Mouse (Mus musculus) CH12.LX (cell line): ENCODE measurements at regions not wholly inside any gene's neighbourhood (a gene's known extent, or its start where the extent isn't known, plus 50 kb on each side); places are given as distances from the start of the nearest gene placed in this dataset.

Source experiments
- DNase-seq: peaks from one replicate; pipeline ENCODE4 v3.0.0-alpha.2; 2013; ENCODE audit errors: extremely low read depth
- H3K27ac ChIP-seq: 2 replicates; pipeline ENCODE4 v1.5.1; 2012; ENCODE audit warnings: low read depth, mild to moderate bottlenecking, control low read depth, moderate library complexity; ENCODE audit not compliant: insufficient read depth
- H3K27me3 ChIP-seq: replicated peaks from 2 replicates; pipeline ENCODE3; 2012; ENCODE audit warnings: inconsistent platforms
- H3K36me3 ChIP-seq, 2 experiments: replicated peaks in 1 of 2; 2 replicates each; pipeline versions ENCODE3 to v1.6.1; 2012; ENCODE audit warnings: inconsistent platforms in 1 of 2, low read length in 1 of 2, mild to moderate bottlenecking in 1 of 2, mixed read lengths in 1 of 2, moderate library complexity in 1 of 2; ENCODE audit not compliant: control insufficient read depth in 1 of 2, insufficient read depth in 1 of 2
- H3K4me1 ChIP-seq, 2 experiments: 2 replicates each; pipeline ENCODE4 v1.6.1; 2012; ENCODE audit warnings: inconsistent platforms in 1 of 2, moderate library complexity in 1 of 2; ENCODE audit not compliant: insufficient read depth in 2 of 2, control insufficient read depth in 1 of 2
- H3K4me2 ChIP-seq: 2 replicates; pipeline ENCODE4 v1.6.1; 2012; ENCODE audit warnings: low read depth, mild to moderate bottlenecking, control low read depth; ENCODE audit not compliant: poor library complexity, insufficient read depth, severe bottlenecking
- H3K4me3 ChIP-seq, 3 experiments: fragments of 150-350 bp in 1 of 3; sonication (generic) in 1 of 3; replicated peaks in 1 of 3; 2 replicates each; pipeline versions ENCODE3 to v1.5.1; 2011 to 2012; ENCODE audit warnings: low read depth in 2 of 3, low read length in 2 of 3, mild to moderate bottlenecking in 2 of 3, moderate library complexity in 2 of 3, control low read depth in 1 of 3, improper control_type of control experiment in 1 of 3, inconsistent platforms in 1 of 3, mixed read lengths in 1 of 3; ENCODE audit not compliant: poor library complexity in 1 of 3
- H3K79me2 ChIP-seq: replicated peaks from 2 replicates; pipeline ENCODE4 v1.6.1; 2012; ENCODE audit warnings: mild to moderate bottlenecking, moderate library complexity; ENCODE audit not compliant: control insufficient read depth, poor library complexity, insufficient read depth, severe bottlenecking; ENCODE audit errors: extremely low read depth
- H3K9ac ChIP-seq: 2 replicates; pipeline ENCODE4 v1.6.1; 2012; ENCODE audit warnings: low read depth, mild to moderate bottlenecking, control low read depth, moderate library complexity; ENCODE audit not compliant: insufficient read depth
- H3K9me3 ChIP-seq: replicated peaks from 2 replicates; pipeline ENCODE3; 2012; ENCODE audit warnings: low read length, inconsistent platforms, mixed read lengths
- BHLHE40 ChIP-seq: IDR thresholded peaks from 2 replicates; pipeline ENCODE4 v1.6.1; 2011; ENCODE audit warnings: mild to moderate bottlenecking, low read depth, low read length, improper control_type of control experiment
- CHD1 ChIP-seq: IDR thresholded peaks from 2 replicates; pipeline ENCODE4 v1.6.1; 2012; ENCODE audit warnings: low read depth, low read length, improper control_type of control experiment, inconsistent platforms
- CTCF ChIP-seq, 2 experiments: IDR thresholded peaks in 1 of 2; conservative IDR thresholded peaks in 1 of 2; 2 replicates each; pipeline ENCODE4 v1.5.1; 2011 to 2012; ENCODE audit warnings: low read depth in 2 of 2, low read length in 2 of 2, improper control_type of control experiment in 1 of 2, inconsistent platforms in 1 of 2, mild to moderate bottlenecking in 1 of 2, moderate library complexity in 1 of 2
- EP300 ChIP-seq: IDR thresholded peaks from 2 replicates; pipeline ENCODE4 v1.6.1; 2011; ENCODE audit warnings: low read length, improper control_type of control experiment
- HCFC1 ChIP-seq: IDR thresholded peaks from 2 replicates; pipeline ENCODE4 v1.6.1; 2012; ENCODE audit warnings: low read depth, mild to moderate bottlenecking, inconsistent platforms, low read length, improper control_type of control experiment
- MAFK ChIP-seq: IDR thresholded peaks from 2 replicates; pipeline ENCODE4 v1.6.1; 2011; ENCODE audit warnings: low read length, improper control_type of control experiment; ENCODE audit not compliant: insufficient replicate concordance
- MAZ ChIP-seq: IDR thresholded peaks from 2 replicates; pipeline ENCODE4 v1.6.1; 2012; ENCODE audit warnings: low read depth, mild to moderate bottlenecking, inconsistent platforms, low read length, improper control_type of control experiment, moderate library complexity
- MEF2A ChIP-seq: IDR thresholded peaks from 2 replicates; pipeline ENCODE4 v1.6.1; 2014; ENCODE audit warnings: low read depth, mild to moderate bottlenecking, inconsistent platforms, low read length, improper control_type of control experiment, borderline replicate concordance
- MXI1 ChIP-seq: IDR thresholded peaks from 2 replicates; pipeline ENCODE4 v1.6.1; 2011; ENCODE audit warnings: mild to moderate bottlenecking, low read depth, low read length, improper control_type of control experiment
- MYC ChIP-seq: IDR thresholded peaks from 2 replicates; pipeline ENCODE4 v1.6.1; 2011; ENCODE audit warnings: low read depth, mild to moderate bottlenecking, improper control_type of control experiment, low read length
- NRF1 ChIP-seq: IDR thresholded peaks from 2 replicates; pipeline ENCODE4 v1.6.1; 2014; ENCODE audit warnings: low read depth, mild to moderate bottlenecking, inconsistent platforms, low read length, improper control_type of control experiment, moderate library complexity
- PAX5 ChIP-seq: IDR thresholded peaks from 2 replicates; pipeline ENCODE4 v1.6.1; 2012; ENCODE audit warnings: low read length, inconsistent platforms, mixed read lengths
- POLR2AphosphoS2 ChIP-seq: IDR thresholded peaks from 2 replicates; pipeline ENCODE4 v1.6.1; 2011; ENCODE audit warnings: low read depth, low read length, improper control_type of control experiment
- RAD21 ChIP-seq: IDR thresholded peaks from 2 replicates; pipeline ENCODE4 v1.6.1; 2011; ENCODE audit warnings: low read depth, mild to moderate bottlenecking, low read length, improper control_type of control experiment, moderate library complexity
- RCOR1 ChIP-seq: conservative IDR thresholded peaks from 2 replicates; pipeline ENCODE4 v1.6.1; 2012; ENCODE audit warnings: low read depth, mild to moderate bottlenecking, inconsistent platforms, low read length, improper control_type of control experiment
- USF1 ChIP-seq: IDR thresholded peaks from 2 replicates; pipeline ENCODE4 v1.6.1; 2014; ENCODE audit warnings: low read depth, mild to moderate bottlenecking, inconsistent platforms, low read length, improper control_type of control experiment
- ZC3H11A ChIP-seq: IDR thresholded peaks from 2 replicates; pipeline ENCODE4 v1.6.1; 2012; ENCODE audit warnings: low read depth, mild to moderate bottlenecking, inconsistent platforms, low read length, improper control_type of control experiment
- ZKSCAN1 ChIP-seq: IDR thresholded peaks from 2 replicates; pipeline ENCODE4 v1.6.1; 2012; ENCODE audit warnings: low read depth, inconsistent platforms, low read length, improper control_type of control experiment, borderline replicate concordance
- ZMIZ1 ChIP-seq: IDR thresholded peaks from 2 replicates; pipeline ENCODE4 v1.6.1; 2012; ENCODE audit warnings: low read depth, mild to moderate bottlenecking, inconsistent platforms, low read length, improper control_type of control experiment
- ZNF384 ChIP-seq: IDR thresholded peaks from 2 replicates; pipeline ENCODE4 v1.6.1; 2012; ENCODE audit warnings: low read depth, low read length, improper control_type of control experiment, inconsistent platforms
- dilution Hi-C: fragments of 300-500 bp; cut with MboI; formaldehyde crosslinking; loops from 2 replicates; pipeline ENCODE4 v1.14.3; 2020; ENCODE audit warnings: low sequenced_read_pairs; ENCODE audit not compliant: extremely low pct_unique_long_range_greater_than_20kb, extremely low pct_ligation_motif_present
- in situ Hi-C: fragments of 300-500 bp; cut with MboI; formaldehyde crosslinking; loops from 3 replicates; pipeline ENCODE4 v1.14.3; 2019; ENCODE audit warnings: low sequenced_read_pairs, low pct_ligation_motif_present, low pct_unique_long_range_greater_than_20kb, mixed read lengths

DNA sequence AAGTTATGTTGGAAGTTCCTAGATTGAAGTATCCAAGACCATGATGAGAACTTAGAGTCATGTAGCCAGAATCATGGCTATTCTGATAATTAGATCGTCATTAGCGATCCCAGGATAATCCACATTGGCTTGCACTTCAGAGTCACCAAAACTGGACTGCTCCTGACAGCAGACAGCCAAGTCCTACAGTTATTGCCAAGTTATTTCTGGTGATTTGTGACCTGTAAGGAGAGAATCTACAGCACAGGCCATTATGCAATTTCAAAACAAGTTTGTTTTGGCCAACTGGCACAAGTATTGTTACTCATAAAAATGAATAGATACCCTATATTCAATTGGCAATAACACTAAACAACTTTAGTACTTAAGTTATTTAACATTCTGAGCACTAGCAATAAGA lies 447.9 kb upstream of the Robo1 start:
- Histone ChIP-seq H3K9ac (no peak overlapping the region), H3K79me2 (no peaks in the 10 kb centered on the region), H3K9me3 (peaks cover 38% of the 10 kb centered on the region), H3K4me3 (no peak overlapping the region), H3K27me3 (no peaks in the 10 kb centered on the region), H3K4me1 (no peaks in the 10 kb centered on the region), H3K36me3 (no peaks in the 10 kb centered on the region), H3K4me2 (no peak overlapping the region), H3K27ac (no peak overlapping the region)
- DNase-seq, result no peak
- in situ Hi-C loops (no loop called here), dilution Hi-C loops (no loop called here)
- TF ChIP-seq CTCF (conservative IDR thresholded peaks at IDR 0.05 in 1 of 2, IDR thresholded peaks at IDR 0.05 in 1 of 2; ENCODE audit: low read depth in 2 of 2, low read length in 2 of 2) (no peak), ZMIZ1 (no peak), MAFK (no peak), PAX5 (no peak), HCFC1 (no peak), MAZ (no peak)

DNA sequence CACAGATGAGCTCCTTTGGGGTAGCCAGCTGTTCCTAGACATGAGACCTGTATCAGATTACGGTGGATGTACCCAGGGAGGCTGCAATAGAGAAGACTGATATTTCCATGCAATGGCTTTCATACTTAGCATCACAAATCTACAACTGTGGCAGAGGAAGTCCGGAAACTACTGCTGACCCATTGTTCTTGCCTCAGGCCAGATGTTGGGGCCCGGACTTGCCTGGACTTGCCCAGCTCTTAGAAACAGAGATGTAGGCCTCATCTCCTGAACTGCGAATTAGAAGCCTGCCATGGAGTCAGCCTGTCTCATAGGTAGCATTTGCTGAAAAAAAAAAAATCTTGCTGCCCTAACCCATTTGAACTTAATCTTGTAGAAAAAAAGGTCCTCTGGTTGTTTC lies 422.4 kb upstream of the Robo1 start:
- Histone ChIP-seq H3K9ac (no peak overlapping the region), H3K4me1 (no peaks in the 10 kb centered on the region), H3K79me2 (no peaks in the 10 kb centered on the region), H3K27me3 (no peaks in the 10 kb centered on the region), H3K36me3 (no peaks in the 10 kb centered on the region), H3K27ac (no peak overlapping the region), H3K4me2 (no peak overlapping the region), H3K4me3 (no peak overlapping the region)
- dilution Hi-C loops, result no loop called here
- no peak for TF ChIP-seq MYC
- 0 out of 2 replicates have a peak, but pooled peaks have one; percentile 48 for TF ChIP-seq CHD1
- peak; percentile 33 for TF ChIP-seq ZNF384
- TF ChIP-seq, all 38 proteins: peak for 2
- H3K9me3 ChIP-seq, result peaks cover 34% of the 10 kb centered on the region
- in situ Hi-C loops, result no loop called here
- no peak for DNase-seq

DNA sequence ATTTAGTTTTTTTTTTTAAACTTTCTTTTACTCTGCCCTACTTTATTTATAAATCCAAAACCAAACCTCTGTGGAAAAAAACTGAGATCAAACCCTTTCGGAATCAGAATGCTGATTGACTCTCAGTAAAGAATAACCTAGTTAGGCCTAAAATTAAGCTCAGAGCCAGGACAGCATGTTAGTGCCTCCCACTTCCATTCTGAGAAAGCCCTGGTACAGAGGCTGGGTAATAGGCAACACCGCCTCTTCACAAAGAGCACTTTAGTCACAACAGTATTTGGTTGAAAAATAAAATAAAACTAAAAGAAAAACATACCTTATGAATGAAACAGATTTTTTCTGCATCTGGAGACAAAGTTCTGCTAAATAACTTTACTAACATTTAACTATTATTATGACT lies 418.4 kb upstream of the Robo1 start:
- dilution Hi-C loops, result no loop called here
- no peak for DNase-seq
- H3K4me1 ChIP-seq, result no peaks in the 10 kb centered on the region
- H3K9me3 ChIP-seq, result peaks cover 49% of the 10 kb centered on the region
- no peak overlapping the region for H3K4me3 ChIP-seq
- H3K27ac ChIP-seq, result no peak overlapping the region
- no peak overlapping the region for H3K9ac ChIP-seq
- in situ Hi-C loops, result no loop called here
- no peak for TF ChIP-seq EP300
- no peak for TF ChIP-seq BHLHE40
- TF ChIP-seq ZKSCAN1, result no peak
- no peak for TF ChIP-seq PAX5
- TF ChIP-seq ZC3H11A, result no peak
- no peak for TF ChIP-seq USF1
- no peak for TF ChIP-seq NRF1
- TF ChIP-seq MEF2A, result no peak
- TF ChIP-seq RCOR1, result no peak
- TF ChIP-seq MYC, result no peak
- no peak for TF ChIP-seq CTCF (conservative IDR thresholded peaks at IDR 0.05 in 1 of 2, IDR thresholded peaks at IDR 0.05 in 1 of 2; ENCODE audit: low read depth in 2 of 2, low read length in 2 of 2)
- no peak for TF ChIP-seq POLR2AphosphoS2
- no peak for TF ChIP-seq MXI1
- TF ChIP-seq RAD21, result no peak
- TF ChIP-seq ZMIZ1, result no peak
- no peak for TF ChIP-seq CHD1
- TF ChIP-seq, all 38 proteins: peak for 0
- H3K4me2 ChIP-seq, result no peak overlapping the region
- no peaks in the 10 kb centered on the region for H3K79me2 ChIP-seq
- H3K36me3 ChIP-seq, result no peaks in the 10 kb centered on the region
- H3K27me3 ChIP-seq, result no peaks in the 10 kb centered on the region
